Mouse (Mus musculus) large intestine, adult 2 months (tissue): Measurements from ENCODE around the gene Dag1. TPM values are rescaled to one million over a fixed set of nuclear protein-coding genes. Genes with fewer than 3 reads are reported as not detected.

Experiments used
- DNase-seq: peaks from one replicate; pipeline ENCODE4 v3.0.0-alpha.2; 2012; ENCODE audit warnings: low read depth, low spot score
- WGBS: fragments of 180-500 bp; shearing (Covaris S2); methylation state at CpG from one replicate; pipeline ENCODE4 v1.1.7; 2018; 5-methylcytosine and 5-hydroxymethylcytosine counted together
- polyA plus RNA-seq: library from polyadenylated mRNA; depleted of rRNA; stranded (reverse); fragments of >200 nt; gene quantifications from 2 replicates; pipeline ENCODE4 v1.2.3, GENCODE M21; 2012

Dag1 gene
- polyA plus RNA-seq, 1 experiment: 33.9 TPM

DNA sequence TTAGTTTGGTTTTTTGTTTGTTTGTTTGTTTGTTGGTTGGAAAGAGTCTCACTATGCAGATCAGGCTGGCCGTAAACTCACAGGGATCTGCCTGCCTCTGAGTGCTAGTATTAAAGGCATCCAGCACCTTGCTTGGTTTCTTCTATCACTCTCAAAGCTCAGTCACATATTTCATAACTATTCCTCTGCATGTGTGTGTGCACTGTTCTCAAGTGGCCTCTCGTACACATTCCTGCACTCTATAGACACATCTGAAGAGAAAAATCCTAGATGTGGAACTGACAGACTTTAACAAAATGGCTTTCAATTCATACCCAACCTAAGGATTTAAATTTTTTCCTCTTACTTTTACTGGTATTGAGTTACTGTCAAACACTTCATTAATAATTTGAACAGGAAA, 25.4 kb downstream of the Dag1 start:
- DNase-seq: no peak
- 94% methylated on average over 2 of the region's 2 CpGs for WGBS

DNA sequence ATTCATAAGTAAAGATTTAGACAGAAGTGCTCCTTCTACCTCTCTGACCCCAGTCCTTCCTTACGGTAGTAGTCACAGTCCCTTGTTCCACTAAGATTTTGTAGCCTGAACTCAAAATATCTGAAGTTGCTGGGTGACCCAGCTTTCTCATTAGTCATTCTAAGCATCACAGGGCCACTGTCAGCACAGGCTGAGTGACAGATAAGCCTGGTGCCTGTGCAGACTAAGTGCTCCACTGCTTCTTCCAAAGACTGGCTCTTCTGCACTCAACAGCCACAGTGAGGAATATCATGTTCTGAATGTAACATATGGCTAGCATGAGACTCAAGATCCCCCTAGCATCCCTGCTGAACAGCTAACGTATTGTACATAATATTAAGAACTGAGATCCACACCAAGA, 29.1 kb downstream of the Dag1 start:
- no peak for DNase-seq
- WGBS: 93% methylated on average over 2 of the region's 2 CpGs

DNA sequence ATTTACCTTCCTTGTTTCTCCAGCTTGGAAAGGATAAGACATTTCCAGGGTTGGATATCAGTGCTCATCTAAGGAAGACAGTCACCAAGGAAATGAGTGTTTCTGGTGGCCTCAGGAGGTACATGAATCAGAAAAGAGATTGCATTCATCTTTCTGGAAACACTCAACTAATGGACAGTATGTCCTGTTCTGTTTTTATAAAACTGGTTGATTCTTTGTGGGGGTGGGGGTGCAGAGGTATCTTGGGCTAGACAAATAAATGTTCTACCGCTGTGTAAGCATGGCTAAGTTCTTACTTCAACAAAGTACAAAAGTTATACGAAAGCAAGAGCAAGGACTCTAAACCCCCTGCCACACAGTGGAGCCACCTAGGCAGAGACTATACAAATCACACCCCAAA, 30.9 kb downstream of the Dag1 start:
- no peak for DNase-seq
- WGBS: 74% methylated on average over 2 of the region's 2 CpGs

DNA sequence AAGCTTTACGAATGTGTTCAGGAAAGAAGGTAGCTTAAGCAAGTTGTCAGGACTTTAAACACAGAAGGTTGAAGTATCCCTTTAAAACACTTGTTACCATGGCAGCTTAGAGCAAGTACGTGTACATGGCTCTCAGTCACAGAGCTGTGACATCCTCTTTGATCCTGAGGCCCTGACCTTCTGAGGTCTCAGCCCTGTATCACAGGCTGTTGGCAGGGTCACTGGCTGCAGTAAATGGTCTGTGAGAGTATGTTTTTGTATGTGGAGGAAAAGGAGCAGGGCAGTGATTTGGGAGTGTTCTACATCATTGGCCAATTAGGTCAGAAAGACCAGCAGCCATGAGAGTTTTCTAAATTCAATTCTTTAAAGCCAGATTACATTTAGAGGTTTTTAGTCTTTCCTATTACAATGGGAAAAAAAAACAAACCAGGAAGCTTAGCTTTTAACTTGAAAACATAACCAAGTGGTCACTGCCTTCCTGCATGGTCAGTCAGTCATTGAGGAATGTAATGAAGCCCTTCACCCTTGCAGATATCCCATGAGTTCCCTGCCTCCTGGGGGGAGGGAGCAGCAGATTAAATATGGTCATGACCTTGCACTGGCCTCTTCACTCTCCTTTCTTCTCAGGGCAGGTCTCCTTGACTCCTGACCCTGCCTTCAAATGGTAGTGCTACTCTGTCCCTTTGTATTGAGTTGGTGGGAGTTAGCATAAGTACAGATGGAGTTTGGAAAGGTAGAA, 35.7 kb downstream of the Dag1 start:
- DNase-seq: no peak
- 42% methylated on average over 2 of the region's 2 CpGs for WGBS

DNA sequence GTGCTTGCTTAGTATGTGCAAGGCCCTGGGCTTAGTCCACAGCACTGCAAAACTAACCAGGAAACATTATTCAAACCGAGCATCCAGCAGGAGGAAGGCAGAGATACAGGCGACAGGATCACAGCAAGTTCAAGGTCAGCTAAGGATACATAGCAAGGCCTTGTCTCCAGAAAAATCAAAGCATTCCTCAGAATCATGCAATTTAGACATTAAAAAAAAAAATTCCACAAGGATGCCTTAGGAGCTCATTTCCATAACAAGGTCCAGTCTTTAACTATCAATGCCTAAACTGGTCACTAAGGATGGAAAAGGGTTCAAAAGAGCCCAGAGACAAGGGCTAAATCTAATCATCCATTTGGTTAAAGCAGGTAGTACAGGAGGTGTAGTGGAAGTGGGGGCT, 38.6 kb downstream of the Dag1 start:
- 78% methylated on average over 2 of the region's 2 CpGs for WGBS
- no peak for DNase-seq

DNA sequence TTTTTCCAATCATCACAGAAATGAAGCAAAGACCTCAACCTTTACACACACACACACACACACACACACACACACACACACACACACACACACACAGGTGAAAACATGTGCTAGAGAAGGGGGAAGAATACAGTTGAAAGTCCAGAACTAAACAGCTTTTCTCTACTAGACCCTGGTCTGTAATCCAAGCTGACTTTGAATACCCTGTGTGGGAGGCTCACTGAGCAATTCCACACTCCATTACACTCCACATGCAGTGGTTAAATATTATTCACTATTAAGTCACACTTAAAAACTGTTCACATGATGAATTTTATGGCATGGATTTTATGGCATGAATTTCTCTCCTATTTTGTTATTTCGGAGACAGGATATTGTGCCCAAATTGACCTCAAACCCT, 40.1 kb downstream of the Dag1 start:
- 47% methylated on average over 1 of the region's 1 CpGs for WGBS
- no peak for DNase-seq

DNA sequence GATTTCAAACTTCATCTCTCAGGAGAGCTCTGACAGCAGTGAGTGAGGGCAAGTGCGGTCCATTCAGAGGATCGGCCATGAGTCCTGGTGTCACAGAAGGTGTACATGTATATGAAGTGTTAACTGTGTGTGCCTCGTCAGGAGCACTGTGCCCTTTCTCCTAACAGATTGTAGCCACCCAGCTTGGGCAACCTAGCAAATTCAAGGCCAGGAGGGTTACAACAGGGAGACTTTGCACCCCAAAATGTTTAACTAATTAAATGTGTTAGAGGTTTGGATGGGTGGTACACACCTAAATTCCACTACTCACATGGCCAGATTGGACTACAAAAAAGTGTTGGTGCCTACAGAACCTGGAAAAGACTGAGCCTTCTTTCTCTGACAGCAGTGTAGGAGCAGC, 42.2 kb downstream of the Dag1 start:
- no peak for DNase-seq
- WGBS: 92% methylated on average over 3 of the region's 3 CpGs

DNA sequence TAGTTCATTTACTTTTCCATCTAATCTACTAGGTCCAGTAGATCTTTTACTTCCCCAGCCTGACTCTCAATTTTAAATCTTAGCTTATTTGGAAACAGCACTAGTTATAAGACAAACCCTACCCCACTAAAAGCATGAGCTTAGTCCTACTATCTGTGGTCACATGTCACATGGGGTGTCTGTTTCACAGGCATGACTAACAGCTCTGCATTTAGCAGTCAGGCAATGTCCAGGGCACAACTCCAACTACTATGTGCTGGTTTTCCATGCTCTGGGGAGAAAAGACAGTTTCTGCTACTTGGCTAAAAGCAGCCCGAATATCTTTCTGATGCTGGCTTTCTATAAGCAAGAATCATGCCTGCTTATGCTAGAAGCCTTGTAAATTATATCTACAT, 43.4 kb downstream of the Dag1 start:
- WGBS: 75% methylated on average over 1 of the region's 1 CpGs
- DNase-seq: no peak

DNA sequence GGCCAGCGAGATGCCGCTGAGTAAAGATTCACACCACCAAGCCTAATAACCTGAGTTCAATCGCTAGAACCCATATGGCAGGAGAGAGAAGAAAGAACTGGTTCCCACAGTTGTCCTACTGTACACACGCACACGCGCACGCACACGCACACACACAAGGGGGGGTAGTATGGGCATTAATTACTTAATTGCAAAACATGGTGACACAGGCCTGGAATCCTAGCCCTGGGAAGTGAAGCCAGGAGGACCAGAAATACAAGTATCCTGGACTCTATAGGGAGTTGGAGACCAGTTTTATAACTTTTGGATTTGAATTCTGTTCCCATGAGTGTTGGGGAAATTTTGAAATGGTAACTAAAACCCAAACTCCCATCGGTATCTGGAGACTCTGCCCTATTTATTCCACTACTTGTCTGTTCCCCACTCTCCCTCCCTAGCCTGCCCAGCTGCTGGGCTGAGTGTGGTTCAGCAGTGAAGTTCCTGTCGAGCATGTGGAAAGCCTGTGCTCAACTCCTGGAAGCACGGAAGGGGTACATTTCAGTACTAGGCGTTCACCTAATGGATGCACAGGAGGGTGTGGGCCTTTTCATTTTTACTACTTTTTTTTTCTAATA, 43.9 kb downstream of the Dag1 start:
- 87% methylated on average over 12 of the region's 12 CpGs for WGBS

DNA sequence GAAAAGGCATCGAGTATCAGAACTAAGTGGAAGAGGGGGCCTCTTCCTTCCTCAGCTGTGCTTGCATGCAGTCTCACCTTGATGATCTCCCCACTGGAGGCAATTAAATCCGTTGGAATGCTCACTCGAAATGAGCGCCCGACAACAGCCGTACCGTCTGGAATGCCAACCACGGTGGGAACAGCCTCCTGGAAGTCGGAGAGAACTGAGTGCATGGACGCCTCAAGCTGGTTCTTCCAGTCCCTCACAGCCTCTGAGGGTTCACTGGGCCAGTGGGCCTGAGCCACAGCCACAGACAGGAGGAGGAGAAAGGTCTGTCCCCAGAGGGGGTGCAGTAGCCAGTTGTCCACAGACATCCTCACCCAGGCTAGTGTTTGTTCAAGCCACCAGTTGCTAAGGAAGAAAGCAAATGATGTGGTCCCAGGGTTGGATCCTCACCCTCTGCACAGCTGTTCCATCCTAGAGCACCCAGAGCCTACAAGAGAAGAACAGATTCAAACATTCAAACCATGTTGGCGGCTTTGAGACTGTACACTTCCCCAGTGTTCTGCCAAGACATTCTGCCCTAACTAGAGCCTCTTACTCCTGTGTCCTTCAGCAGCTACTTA, 45.7 kb downstream of the Dag1 start:
- DNase-seq: no peak
- WGBS: 68% methylated on average over 11 of the region's 11 CpGs

More for the DNA sequence above, 43.9 kb downstream of the Dag1 start:
- no peak for DNase-seq

DNA sequence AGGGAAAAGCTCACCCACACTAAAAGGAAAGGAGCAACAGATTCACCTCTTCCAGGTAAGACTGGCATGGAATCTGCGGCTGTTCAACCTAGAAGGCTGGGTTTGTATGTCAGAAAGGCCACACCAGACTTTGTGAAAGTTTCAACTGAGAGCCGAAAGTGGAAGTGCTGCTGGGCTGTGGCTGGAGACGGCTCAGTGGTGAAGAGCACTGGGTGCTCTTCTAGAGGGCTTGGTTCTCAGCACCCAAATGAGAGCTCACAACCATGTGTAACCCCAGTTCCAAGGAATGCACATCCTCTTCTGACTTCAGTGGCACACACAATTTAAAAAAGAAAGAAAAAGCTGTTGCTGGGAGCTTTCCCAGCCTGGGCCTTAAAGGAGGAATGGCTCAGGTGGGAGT, 46.4 kb downstream of the Dag1 start:
- WGBS: 92% methylated on average over 3 of the region's 3 CpGs
- DNase-seq: no peak

DNA sequence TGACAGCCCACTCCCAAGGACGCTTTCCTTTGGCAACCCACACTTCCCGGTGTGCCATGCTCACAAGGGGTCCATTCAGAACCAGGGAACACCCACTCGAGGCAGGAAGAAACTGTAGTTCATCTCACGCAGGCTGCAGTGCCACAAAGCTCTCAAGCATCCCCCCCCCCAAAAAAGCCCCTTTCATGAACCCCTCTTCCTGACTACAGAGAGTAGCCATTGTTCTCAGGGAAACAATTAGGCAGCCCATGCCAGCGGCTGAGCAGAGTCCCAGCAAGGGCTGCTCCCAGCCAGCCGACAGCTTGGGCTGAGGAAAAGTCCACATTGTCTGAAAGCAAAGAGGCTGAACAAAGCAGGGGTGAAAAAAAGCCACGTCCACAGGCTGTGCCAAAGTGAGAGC, 50.7 kb downstream of the Dag1 start:
- WGBS: 70% methylated on average over 7 of the region's 7 CpGs
- DNase-seq: no peak

DNA sequence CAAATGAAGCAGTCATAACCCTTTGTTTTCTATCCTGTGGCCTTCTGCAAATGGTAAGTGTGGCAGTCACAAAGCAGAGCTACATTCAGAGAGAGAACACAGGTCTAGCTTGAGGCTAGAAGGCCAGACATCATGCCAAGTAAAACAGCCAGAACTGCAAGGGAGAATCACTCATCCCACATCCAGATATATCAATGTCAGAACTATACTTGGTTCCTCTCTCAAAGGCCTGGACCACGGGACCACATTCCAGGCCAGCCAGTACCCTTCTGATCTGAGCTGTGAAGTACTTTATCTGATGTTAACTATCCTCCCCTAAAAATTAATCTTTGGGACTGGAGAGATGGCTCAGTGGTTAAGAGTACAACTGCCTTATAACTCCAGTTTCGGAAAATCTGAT, 51.3 kb downstream of the Dag1 start:
- 86% methylated on average over 2 of the region's 2 CpGs for WGBS

DNA sequence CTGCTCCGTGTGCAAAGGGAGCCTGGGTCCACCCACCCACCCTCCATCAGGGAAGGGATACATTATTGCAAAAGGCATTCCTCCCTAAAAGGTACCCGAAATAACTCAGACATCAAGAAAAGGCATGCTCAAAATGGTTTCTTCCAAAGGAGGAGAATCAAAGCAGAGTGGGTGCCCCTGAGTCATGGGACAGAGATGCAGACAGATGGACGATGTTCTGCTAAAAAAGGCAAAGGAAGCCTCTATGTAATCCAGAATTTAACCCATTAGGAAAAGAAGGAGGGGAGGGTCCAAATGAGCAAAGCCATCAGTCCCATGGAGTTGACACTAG, 58.2 kb downstream of the Dag1 start:
- DNase-seq: no peak
- 73% methylated on average over 3 of the region's 3 CpGs for WGBS

More for the DNA sequence above, 51.3 kb downstream of the Dag1 start:
- DNase-seq: no peak

DNA sequence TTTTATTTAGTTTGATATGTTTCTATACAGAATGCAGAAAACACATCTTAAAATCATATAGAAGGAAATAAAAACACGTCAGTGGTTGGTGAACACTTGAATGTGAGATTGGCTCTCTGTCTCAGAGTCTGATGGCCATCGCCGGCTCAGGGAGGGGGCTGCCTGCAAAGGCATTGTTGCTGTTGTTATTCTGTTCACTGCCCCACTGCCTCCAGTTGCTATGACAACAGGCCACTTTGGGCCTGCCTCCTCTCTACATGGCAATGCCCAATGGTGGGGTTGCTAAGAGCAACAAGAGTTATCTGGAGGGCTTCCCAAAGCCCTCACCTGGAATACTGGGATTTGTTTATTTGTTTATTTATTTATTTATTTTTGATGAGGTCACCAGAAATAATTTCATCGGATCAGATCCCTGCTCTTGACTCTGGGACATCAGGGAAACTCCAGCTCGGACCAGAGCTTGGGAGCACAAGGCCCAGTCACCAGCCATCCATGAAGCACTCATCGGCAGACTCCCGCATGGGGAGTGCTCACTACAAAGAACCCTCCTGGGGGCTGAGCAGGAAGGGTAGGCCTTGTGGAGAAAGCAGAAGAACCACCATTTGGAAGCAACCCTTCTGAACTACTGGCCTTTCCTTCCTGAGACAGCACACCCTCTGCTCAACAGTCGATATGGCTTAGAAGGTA, 58.7 kb downstream of the Dag1 start:
- DNase-seq: no peak
- 86% methylated on average over 8 of the region's 8 CpGs for WGBS

DNA sequence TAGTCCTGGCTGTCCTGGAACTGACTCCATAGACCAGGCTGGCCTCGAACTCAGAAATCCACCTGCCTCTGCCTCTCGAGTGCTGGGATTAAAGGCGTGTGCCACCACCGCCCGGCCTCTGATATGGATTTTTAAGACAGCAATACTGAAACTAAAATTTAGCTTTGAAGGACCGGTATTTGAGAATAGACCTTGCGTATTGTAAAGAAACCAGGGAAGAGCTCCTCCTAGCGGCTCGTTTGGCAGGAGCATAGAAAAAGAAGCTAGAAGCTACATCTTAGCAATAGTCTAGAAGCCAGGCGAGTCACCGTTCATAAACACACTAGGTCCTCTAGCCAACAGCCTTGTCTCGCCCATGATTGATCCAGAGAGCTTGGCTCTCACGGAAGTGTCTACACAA, 60.7 kb downstream of the Dag1 start:
- DNase-seq: peak; percentile 60
- WGBS: 10% methylated on average over 13 of the region's 13 CpGs

DNA sequence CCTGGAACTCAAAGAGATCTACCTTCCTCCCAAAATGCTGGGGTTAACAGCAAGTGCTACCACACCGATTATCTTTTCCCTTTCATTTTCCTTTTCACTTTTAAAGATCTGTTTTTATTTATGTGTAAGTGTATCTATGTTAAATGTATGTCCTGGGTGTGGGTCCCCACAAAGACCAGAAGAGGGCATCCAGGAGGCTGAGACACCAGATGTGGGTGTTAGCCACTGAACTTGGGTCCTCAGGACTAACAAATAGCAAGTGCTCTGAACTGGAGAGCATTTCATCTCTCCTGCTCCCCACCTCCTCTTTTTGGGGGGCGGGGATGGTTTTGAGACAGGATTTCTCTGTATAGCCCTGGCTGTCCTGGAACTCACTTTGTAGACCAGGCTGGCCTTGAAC, 61.6 kb downstream of the Dag1 start:
- 97% methylated on average over 2 of the region's 2 CpGs for WGBS
- no peak for DNase-seq

DNA sequence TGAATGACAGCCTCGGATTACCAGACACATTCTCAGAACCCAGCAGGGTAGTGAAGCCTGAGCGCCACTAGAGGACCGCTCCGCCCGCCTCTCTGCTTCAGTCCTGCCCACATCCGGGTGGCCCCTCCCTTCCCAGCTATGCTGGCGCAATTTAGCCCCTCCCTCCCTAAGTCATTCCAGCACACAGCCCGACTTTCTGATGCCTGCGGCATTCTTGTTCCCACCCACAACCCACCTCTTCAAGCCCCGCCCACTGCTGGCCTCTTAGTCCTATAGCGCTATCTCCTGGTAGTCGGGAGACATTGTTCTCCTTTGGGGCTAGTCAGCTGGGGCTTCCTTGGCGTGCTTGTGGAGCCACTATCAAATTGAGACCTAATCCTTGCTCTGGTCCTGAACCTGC, 62.6 kb downstream of the Dag1 start:
- under 1% methylated on average over 13 of the region's 13 CpGs for WGBS
- peak; percentile 90 for DNase-seq

DNA sequence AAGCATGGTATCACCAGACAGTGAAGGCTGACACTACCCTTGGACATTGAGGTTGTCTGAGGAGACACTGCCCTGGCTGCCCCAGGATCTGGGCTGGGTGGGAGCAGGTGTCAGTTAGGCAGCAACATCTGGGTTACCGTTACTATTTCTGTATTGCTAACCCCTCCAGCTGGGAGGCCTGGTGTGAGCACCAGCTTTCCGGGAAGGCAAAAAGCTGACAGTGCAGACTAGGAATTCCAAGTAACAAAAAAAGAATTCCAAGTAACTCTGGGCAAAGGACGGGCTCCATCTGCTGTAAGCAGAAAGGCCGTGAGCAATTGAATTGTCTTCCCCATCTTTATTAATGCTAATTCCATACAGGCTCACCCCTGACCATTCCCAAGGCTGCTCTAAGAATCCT, 65.1 kb downstream of the Dag1 start:
- DNase-seq: no peak
- 72% methylated on average over 4 of the region's 4 CpGs for whole genome bisulfite sequencing

DNA sequence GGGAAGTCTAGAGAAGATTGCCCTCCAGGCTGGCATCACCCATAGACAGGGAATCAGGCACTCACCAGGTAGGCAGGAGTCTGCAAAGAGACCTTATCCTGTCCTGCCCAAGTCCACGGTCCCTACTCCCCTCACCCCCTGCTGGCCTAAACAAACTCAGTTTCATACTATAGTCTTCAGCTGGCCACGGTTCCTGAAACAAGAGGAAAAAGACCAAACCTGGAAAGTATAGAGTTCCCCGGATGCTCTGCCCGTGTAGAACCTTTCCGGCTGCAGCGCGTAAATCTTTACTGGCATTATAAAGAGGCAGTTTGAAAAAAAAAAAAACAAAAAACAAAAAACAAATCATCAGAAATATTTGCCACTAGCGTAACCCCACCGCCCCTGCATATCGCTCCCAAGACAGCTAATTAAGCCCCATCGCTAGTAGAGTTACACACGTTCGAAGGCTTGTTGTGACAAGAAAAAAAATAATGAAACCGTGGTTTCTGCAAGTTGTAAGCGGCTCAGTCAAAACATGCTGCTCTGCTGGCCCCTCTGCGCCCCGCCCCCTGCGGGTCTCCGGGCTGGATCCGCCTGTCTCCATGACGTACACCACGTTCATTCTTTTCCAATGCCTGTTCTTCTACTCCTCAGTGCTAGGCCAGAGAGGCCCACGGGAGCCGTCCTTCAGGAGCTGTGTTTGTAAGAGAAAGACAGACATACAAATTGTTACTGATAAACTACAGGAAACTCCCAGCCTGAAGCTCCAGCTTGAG, 66.7 kb downstream of the Dag1 start:
- no peak for DNase-seq
- WGBS: 43% methylated on average over 24 of the region's 24 CpGs
